ENCODE assay signal across 19 mouse cellular contexts in genomic region chr2:167483081-167483826, GRCm38 (mm10). TPM values are rescaled to one million over a fixed set of nuclear protein-coding genes. Genes with fewer than 3 reads are reported as not detected.
DNase-seq lines count a peak whose midpoint lies in the region; ATAC-seq lines count a peak whose summit lies in the region.
"Had no signal": no experiment of that assay in that cellular context is flagged by ENCODE, and none has a peak within 500 bp of the region (broad histone marks: within the 10 kb centered on the region; RNA-seq: fewer than 3 reads in every experiment).

No protein-coding gene starts in this region.

- H3K4me1 ChIP-seq in intestine, embryonic 15.5 days (replicated peaks), result peaks cover 13% of the 10 kb centered on the region
- H3K4me1 ChIP-seq in intestine, embryonic 16.5 days (ENCODE audit: control insufficient read depth, insufficient read depth, low read length), result peaks cover 22% of the 10 kb centered on the region
- no peaks in the 10 kb centered on the region for H3K4me1 ChIP-seq in liver, embryonic 16.5 days (ENCODE audit: control insufficient read depth, low read depth, low read length)
- H3K4me1 ChIP-seq: embryonic facial prominence, embryonic 10.5 days had no signal

- peaks cover 21% of the 10 kb centered on the region for H3K36me3 ChIP-seq in intestine, embryonic 15.5 days
- H3K36me3 ChIP-seq in intestine, embryonic 16.5 days (ENCODE audit: control insufficient read depth, insufficient read depth, low read length), result peaks cover 10% of the 10 kb centered on the region; the same call in 1 of the 2 replicates
- H3K36me3 ChIP-seq in liver, embryonic 16.5 days (ENCODE audit: control insufficient read depth, insufficient read depth), result peaks cover 23% of the 10 kb centered on the region

- peak; percentile 41 for DNase-seq in adrenal gland, adult 2 months
- no peak for DNase-seq in adrenal gland, adult 8-10 months
- DNase-seq in liver, result no peak
- DNase-seq in kidney, postnatal 36 days, result peak; percentile 63 to 65
- DNase-seq: gastrocnemius, postnatal 14 days; heart, postnatal 14 days; lung, postnatal 14 days; thymus, postnatal 36 days had no signal

- no peak overlapping the region for H3K4me2 ChIP-seq in intestine, embryonic 15.5 days (replicated peaks)
- no peak overlapping the region for H3K4me2 ChIP-seq in intestine, embryonic 16.5 days (ENCODE audit: low read depth, low read length)
- no peak overlapping the region for H3K4me2 ChIP-seq in liver, embryonic 16.5 days (ENCODE audit: low read depth, low read length)
- H3K4me2 ChIP-seq: limb, embryonic 15.5 days; midbrain, embryonic 11.5 days had no signal

- H3K9me3 ChIP-seq in intestine, embryonic 15.5 days, result no peaks in the 10 kb centered on the region
- H3K9me3 ChIP-seq in intestine, embryonic 16.5 days (ENCODE audit: control insufficient read depth, low read length), result no peaks in the 10 kb centered on the region
- H3K9me3 ChIP-seq in liver, embryonic 16.5 days (replicated peaks; ENCODE audit: control insufficient read depth, low read length), result no peaks in the 10 kb centered on the region
- H3K9me3 ChIP-seq: embryonic facial prominence, embryonic 10.5 days; limb, embryonic 15.5 days had no signal

- H3K4me3 ChIP-seq in intestine, embryonic 15.5 days (replicated peaks), result no peak overlapping the region
- H3K4me3 ChIP-seq in intestine, embryonic 16.5 days (ENCODE audit: low read length), result no peak overlapping the region
- no peak overlapping the region for H3K4me3 ChIP-seq in liver, embryonic 16.5 days (ENCODE audit: low read depth, low read length)
- H3K4me3 ChIP-seq: embryonic facial prominence, embryonic 10.5 days; erythroblast, embryonic 14.5 days; limb, embryonic 15.5 days had no signal

- ATAC-seq in intestine, embryonic 15.5 days, result no peak
- ATAC-seq in intestine, embryonic 16.5 days, result no peak
- ATAC-seq in liver, embryonic 16.5 days (ENCODE audit: low read depth), result peak; percentile 34; the same call in 1 of the 2 replicates
- ATAC-seq in inflammation-experienced regulatory T-cells, adult 6 months, result no peak
- ATAC-seq: activated CD4-positive, CD25-positive, alpha-beta regulatory T cell, adult 4 months; forebrain, embryonic 16.5 days; hindbrain, embryonic 16.5 days had no signal

- no peaks in the 10 kb centered on the region for H3K27me3 ChIP-seq in intestine, embryonic 15.5 days (replicated peaks)
- H3K27me3 ChIP-seq in intestine, embryonic 16.5 days (replicated peaks; ENCODE audit: control insufficient read depth, insufficient read depth, low read length), result no peaks in the 10 kb centered on the region
- no peaks in the 10 kb centered on the region for H3K27me3 ChIP-seq in liver, embryonic 16.5 days (ENCODE audit: control insufficient read depth, insufficient read depth, low read depth, low read length)
- H3K27me3 ChIP-seq: limb, embryonic 15.5 days had no signal

- 93% methylated on average over 27 of the region's 27 CpGs for WGBS in intestine, embryonic 15.5 days
- 91% methylated on average over 27 of the region's 27 CpGs for WGBS in intestine, embryonic 16.5 days
- WGBS in liver, embryonic 16.5 days (ENCODE audit: insufficient replicate concordance), result 84% methylated on average over 27 of the region's 27 CpGs

- H3K27ac ChIP-seq in intestine, embryonic 15.5 days, result no peak overlapping the region
- H3K27ac ChIP-seq in intestine, embryonic 16.5 days (ENCODE audit: low read length), result no peak overlapping the region
- no peak overlapping the region for H3K27ac ChIP-seq in liver, embryonic 16.5 days (ENCODE audit: low read length)
- H3K27ac ChIP-seq: embryonic facial prominence, embryonic 10.5 days; limb, embryonic 15.5 days had no signal

- H3K9ac ChIP-seq in intestine, embryonic 15.5 days, result 0 out of 2 replicates have a peak overlapping the region, but pooled peaks have one; percentile 3
- no peak overlapping the region for H3K9ac ChIP-seq in intestine, embryonic 16.5 days (ENCODE audit: low read depth, low read length)
- H3K9ac ChIP-seq in liver, embryonic 16.5 days (ENCODE audit: low read depth, low read length), result no peak overlapping the region
- H3K9ac ChIP-seq: limb, embryonic 15.5 days had no signal

RNA-seq across cellular contexts. Expression of gene Rnf114, which starts 9.2 kb away (rescaled TPM):
- 10 to 100 TPM; 75.2 to 78.4 TPM for total RNA-seq in adrenal gland, adult 2 months (2021)
- polyA plus RNA-seq in adrenal gland, adult 2 months (2012; rRNA removed), result 64.2 and 70.8 TPM in 2 replicates
- total RNA-seq in adrenal gland, adult 8-10 months (2022), result 100 to 1,000 TPM in 2 of 4 experiments, 10 to 100 TPM in 2; 74.5 to 110 (median 100) TPM
- polyA plus RNA-seq in intestine, embryonic 15.5 days (2015; fragmentation: Nextera tagmentation; extraction: Ambion mirVana), result 65.3 and 73.3 TPM in 2 replicates
- 75.7 and 76.5 TPM in 2 replicates for polyA plus RNA-seq in intestine, embryonic 16.5 days (2015; fragmentation: Nextera tagmentation; extraction: Ambion mirVana)
- 35.6 and 36.7 TPM in 2 replicates for polyA plus RNA-seq in liver, embryonic 16.5 days (2015; fragmentation: Nextera tagmentation; extraction: Ambion mirVana)
- polyA plus RNA-seq in inflammation-experienced regulatory T-cells, adult 6 months (2017; shearing (Covaris generic)), result 100 to 1,000 TPM; 145 to 194 (median 193) TPM

RNA-seq across cellular contexts. Expression of gene Spata2, which starts 9.4 kb away (rescaled TPM):
- total RNA-seq in adrenal gland, adult 2 months (2021), result 10 to 100 TPM; 33.1 to 35.1 TPM
- polyA plus RNA-seq in adrenal gland, adult 2 months (2012; rRNA removed), result 29.0 and 30.8 TPM in 2 replicates
- 10 to 100 TPM; 34.8 to 49.8 (median 38.9) TPM for total RNA-seq in adrenal gland, adult 8-10 months (2022)
- polyA plus RNA-seq in intestine, embryonic 15.5 days (2015; fragmentation: Nextera tagmentation; extraction: Ambion mirVana), result 12.7 and 13.8 TPM in 2 replicates
- polyA plus RNA-seq in intestine, embryonic 16.5 days (2015; fragmentation: Nextera tagmentation; extraction: Ambion mirVana), result 14.2 and 15.4 TPM in 2 replicates
- polyA plus RNA-seq in liver, embryonic 16.5 days (2015; fragmentation: Nextera tagmentation; extraction: Ambion mirVana), result 6.7 and 8.3 TPM in 2 replicates
- 10 to 100 TPM in 2 of 3 experiments, 1 to 10 TPM in 1; 9.6 to 16.5 (median 12.2) TPM for polyA plus RNA-seq in inflammation-experienced regulatory T-cells, adult 6 months (2017; shearing (Covaris generic))

RNA-seq across cellular contexts. Expression of gene Snai1, which starts 54.7 kb away (rescaled TPM):
- total RNA-seq in adrenal gland, adult 2 months (2021), result 10 to 100 TPM in 1 of 2 experiments, 1 to 10 TPM in 1; 6.7 to 10.1 TPM
- 45.2 and 45.3 TPM in 2 replicates for polyA plus RNA-seq in adrenal gland, adult 2 months (2012; rRNA removed)
- total RNA-seq in adrenal gland, adult 8-10 months (2022), result 1 to 10 TPM; 6.5 to 9.1 (median 7.6) TPM
- 14.3 and 16.1 TPM in 2 replicates for polyA plus RNA-seq in intestine, embryonic 15.5 days (2015; fragmentation: Nextera tagmentation; extraction: Ambion mirVana)
- polyA plus RNA-seq in intestine, embryonic 16.5 days (2015; fragmentation: Nextera tagmentation; extraction: Ambion mirVana), result 15.6 TPM in 2 replicates
- polyA plus RNA-seq in liver, embryonic 16.5 days (2015; fragmentation: Nextera tagmentation; extraction: Ambion mirVana), result 1.5 TPM in 2 replicates
- not detected for polyA plus RNA-seq in inflammation-experienced regulatory T-cells, adult 6 months (2017; shearing (Covaris generic))
- polyA plus RNA-seq: activated CD4-positive, CD25-positive, alpha-beta regulatory T cell, adult 4 months; erythroblast, embryonic 14.5 days had no signal

Comparison
In these comparisons a context has a peak if more than half of its experiments do, and no peak if none do; other contexts are left out.
1. DNase-seq: peak in adrenal gland, adult 2 months (single experiment) and kidney, postnatal 36 days (2 of 2); none in adrenal gland, adult 8-10 months (single experiment) and liver (single experiment).